Mouse (Mus musculus): ENCODE data around the gene Notch4.

The Notch4 gene

GRCm38 (mm10) chr17:34592581-34593549 lies 28.8 kb downstream of the Notch4 start:
- DNase-seq (ENCODE audit: extremely low spot score, low spot score) = peak; percentile 57

GRCm38 (mm10) chr17:34593752-34594525 lies 29.9 kb downstream of the Notch4 start:
- no peak for DNase-seq (ENCODE audit: extremely low spot score, low spot score)

GRCm38 (mm10) chr17:34596098-34596497 lies 32.0 kb downstream of the Notch4 start:
- no peak for DNase-seq (ENCODE audit: extremely low spot score, low spot score)

- no peak for DNase-seq (ENCODE audit: extremely low spot score, low spot score)
Observed at GRCm38 (mm10) chr17:34597566-34598095, 33.6 kb downstream of the Notch4 start, which contains the start of gene Ager. Ager (plus strand) TSS chr17:34597862.

GRCm38 (mm10) chr17:34599891-34600290 lies 35.8 kb downstream of the Notch4 start:
- DNase-seq (ENCODE audit: extremely low spot score, low spot score) = no peak

- DNase-seq (ENCODE audit: extremely low spot score, low spot score) = no peak
Observed at GRCm38 (mm10) chr17:34601796-34602195, 37.7 kb downstream of the Notch4 start.

- DNase-seq (ENCODE audit: extremely low spot score, low spot score) = peak; percentile 82
Observed at GRCm38 (mm10) chr17:34603375-34604060, 39.5 kb downstream of the Notch4 start, which contains the start of gene Rnf5. Rnf5 (minus strand) TSS chr17:34603690.

GRCm38 (mm10) chr17:34604061-34604508 lies 40.0 kb downstream of the Notch4 start, which contains the start of gene Agpat1:
Agpat1 (plus strand) TSS chr17:34604262.
- peak; percentile 100 for DNase-seq (ENCODE audit: extremely low spot score, low spot score)

- DNase-seq (ENCODE audit: extremely low spot score, low spot score) = no peak
Observed at GRCm38 (mm10) chr17:34604511-34605237, 40.6 kb downstream of the Notch4 start.

- DNase-seq (ENCODE audit: extremely low spot score, low spot score) = peak; percentile 94
Observed at GRCm38 (mm10) chr17:34605609-34606008, 41.5 kb downstream of the Notch4 start.

- DNase-seq (ENCODE audit: extremely low spot score, low spot score) = no peak
Observed at GRCm38 (mm10) chr17:34606186-34607039, 42.3 kb downstream of the Notch4 start.

GRCm38 (mm10) chr17:34607997-34608396 lies 43.9 kb downstream of the Notch4 start:
- no peak for DNase-seq (ENCODE audit: extremely low spot score, low spot score)

GRCm38 (mm10) chr17:34611050-34611449 lies 47.0 kb downstream of the Notch4 start:
- DNase-seq (ENCODE audit: extremely low spot score, low spot score) = no peak

GRCm38 (mm10) chr17:34613054-34613645 lies 49.1 kb downstream of the Notch4 start:
- no peak for DNase-seq (ENCODE audit: extremely low spot score, low spot score)

- no peak for DNase-seq (ENCODE audit: extremely low spot score, low spot score)
Observed at GRCm38 (mm10) chr17:34613830-34614229, 49.8 kb downstream of the Notch4 start.

GRCm38 (mm10) chr17:34615871-34616270 lies 51.8 kb downstream of the Notch4 start, which contains the start of gene Egfl8:
Egfl8 (minus strand) TSS chr17:34615971.
- DNase-seq (ENCODE audit: extremely low spot score, low spot score) = no peak

- peak; percentile 62 for DNase-seq (ENCODE audit: extremely low spot score, low spot score)
Observed at GRCm38 (mm10) chr17:34618999-34619398, 54.9 kb downstream of the Notch4 start.

GRCm38 (mm10) chr17:34621006-34621405 lies 56.9 kb downstream of the Notch4 start:
- no peak for DNase-seq (ENCODE audit: extremely low spot score, low spot score)

- no peak for DNase-seq (ENCODE audit: extremely low spot score, low spot score)
Observed at GRCm38 (mm10) chr17:34623161-34623560, 59.1 kb downstream of the Notch4 start.
